Mouse (Mus musculus) gastrocnemius, adult 2 months (tissue): ENCODE measurements around the gene Tfpt. TPM values are rescaled to one million over a fixed set of nuclear protein-coding genes. Genes with fewer than 3 reads are reported as not detected.

Source experiments
- DNase-seq: peaks from one replicate; pipeline ENCODE4 v3.0.0; 2022
- H3K27ac ChIP-seq: fragments of 200-600 bp; 2 replicates; pipeline ENCODE4 v1.8.1; 2022; ENCODE audit warnings: mild to moderate bottlenecking
- H3K4me3 ChIP-seq: fragments of 200-600 bp; 2 replicates; pipeline ENCODE4 v1.8.1; 2022; ENCODE audit warnings: mild to moderate bottlenecking, moderate library complexity
- CTCF ChIP-seq: fragments of 200-600 bp; IDR thresholded peaks from 2 replicates; pipeline ENCODE4 v1.8.1; 2022; ENCODE audit warnings: antibody characterized with exemption, mild to moderate bottlenecking, moderate library complexity
- intact Hi-C: fragments of 180-260 bp; cut with DNase I; formaldehyde crosslinking; loops from one replicate; pipeline ENCODE4 v1.15.1; 2025
- long read RNA-seq, 2 experiments: library from polyadenylated mRNA; stranded (forward); transcript quantifications; one replicate each; pipeline ENCODE4 v2.0.0; 2021
- total RNA-seq, 2 experiments: library from RNA; stranded (reverse); gene quantifications; 2 replicates each; pipeline ENCODE4 v1.2.3; 2021

The Tfpt gene
- total RNA-seq, result 10 to 100 TPM; 14.0 to 16.2 TPM
- long read RNA-seq, experiment 1, transcript Tfpt-202 (6 exons, 1,166 nt), result major isoform, 6 of 11 reads
- long read RNA-seq, experiment 1, transcript Tfpt-204 (6 exons, 1,091 nt), result minor isoform, 5 of 11 reads
- long read RNA-seq, experiment 1, partial matches to known transcripts, result 0 of 11 reads
- long read RNA-seq, experiment 1, other reads (novel, unspliced or antisense), result 0 of 11 reads
- long read RNA-seq, experiment 2, partial matches to known transcripts, result 1 of 10 reads
- long read RNA-seq, experiment 2, other reads (novel, unspliced or antisense), result 2 of 10 reads

DNA sequence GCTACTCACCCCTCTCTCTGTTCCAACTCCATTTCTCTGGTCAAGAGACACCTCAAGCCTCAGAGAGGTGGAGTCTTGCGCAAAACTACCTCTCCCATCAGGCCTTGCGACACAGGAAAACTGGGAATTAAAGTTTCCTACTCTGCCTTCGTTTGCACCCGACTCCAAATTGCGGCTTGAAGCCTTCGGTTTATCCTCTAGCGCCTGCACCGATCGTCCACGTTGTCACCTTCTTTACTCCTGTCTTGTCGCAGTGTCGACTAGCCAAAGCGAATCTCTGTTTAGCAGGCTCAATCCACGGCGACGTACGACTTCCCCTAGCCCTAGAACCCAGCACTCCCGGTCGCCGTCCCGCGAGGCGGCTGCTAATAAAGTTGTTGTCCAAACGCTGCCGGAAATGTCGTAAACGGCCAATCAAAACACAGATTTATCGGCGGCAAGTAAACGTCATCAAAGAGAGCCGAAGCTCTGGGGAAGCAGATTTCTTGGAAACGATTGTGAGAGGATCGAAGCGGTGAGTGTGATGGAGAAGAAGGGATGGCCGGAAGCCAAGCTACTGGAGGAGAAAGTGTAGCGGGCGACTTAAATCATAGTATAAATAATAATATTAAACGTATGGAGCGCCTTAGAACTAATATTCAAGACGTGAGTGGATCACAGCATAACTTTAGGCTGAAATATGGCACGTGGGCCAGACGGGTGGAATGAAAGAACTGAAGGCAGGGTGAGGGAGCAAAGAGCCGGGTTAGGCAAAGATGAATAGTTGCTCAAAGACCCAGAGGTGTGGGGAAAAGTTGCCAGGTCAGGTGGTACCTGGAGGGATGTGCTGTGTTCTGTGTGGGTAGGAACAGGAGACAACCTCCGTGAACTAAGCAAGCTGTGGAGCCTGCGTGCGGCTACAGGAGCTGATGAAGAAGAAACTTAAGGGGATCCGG lies at the start of gene Tfpt, which contains the start of gene Prpf31:
Gene Tfpt (minus strand): TSS at position 387 of the 935 bp plus-strand sequence.
Gene Prpf31 (plus strand): TSS at position 443 of the 935 bp plus-strand sequence.
- intact Hi-C loops, result loop anchor here (5.0 kb wide), 1 partner anchor 62 kb away; the partner anchor contains the start of genes Mboat7 and Tsen34
- TF ChIP-seq CTCF, result no peak
- peak; percentile 93 for DNase-seq
- H3K27ac ChIP-seq, result peak within 1 kb of the TSS; percentile 99
- H3K4me3 ChIP-seq, result peak within 1 kb of the TSS; percentile 90

DNA sequence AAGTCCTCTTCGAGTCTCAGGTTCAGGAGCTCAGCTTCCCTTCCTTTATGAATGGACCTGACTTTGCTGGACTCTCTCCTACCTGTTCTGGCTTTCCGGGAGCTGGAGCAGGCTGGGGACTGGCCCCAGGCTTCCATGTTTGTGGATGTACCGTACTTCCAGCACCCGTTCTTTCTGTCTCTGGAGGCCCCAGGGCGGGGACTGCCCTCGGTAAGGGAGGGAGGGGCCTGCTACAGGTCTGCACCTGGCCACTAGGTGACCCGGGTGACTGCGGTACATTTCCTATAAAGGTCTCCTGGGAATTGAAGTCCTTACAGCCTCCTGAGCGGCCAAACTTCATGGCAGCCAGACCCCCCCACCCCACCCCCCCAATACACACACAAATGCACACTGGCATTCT lies 47.6 kb upstream of the Tfpt start, which contains the start of gene Tmc4:
Gene Tmc4 (minus strand): TSS at position 212 of the 400 bp plus-strand sequence.
- DNase-seq, result no peak
- intact Hi-C loops, result no loop called here
- no peak for TF ChIP-seq CTCF
- no peak within 1 kb of the TSS for H3K4me3 ChIP-seq
- H3K27ac ChIP-seq, result no peak within 1 kb of the TSS

DNA sequence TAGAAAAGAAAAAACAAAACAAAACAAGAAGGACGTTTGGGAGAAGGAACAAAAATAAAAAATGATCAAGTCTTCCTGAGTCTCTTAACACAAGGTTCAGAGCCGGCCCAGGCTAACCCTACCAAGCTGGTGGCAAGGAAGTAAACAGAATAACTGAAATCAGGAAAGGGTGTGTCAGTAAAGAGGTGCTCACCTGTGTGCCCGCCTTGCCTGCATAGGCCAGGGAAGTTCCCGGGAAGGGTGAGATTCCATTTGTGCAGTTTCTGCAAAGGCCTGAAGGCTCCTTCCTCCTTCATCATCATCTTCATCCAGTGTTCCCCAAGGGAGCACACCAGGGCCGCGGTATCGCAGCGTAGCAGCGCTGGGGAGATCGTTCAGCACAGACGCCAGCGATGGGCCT lies 46.6 kb upstream of the Tfpt start:
- intact Hi-C loops, result no loop called here
- Histone ChIP-seq H3K27ac (no peak overlapping the region), H3K4me3 (no peak overlapping the region)
- no peak for DNase-seq
- no peak for TF ChIP-seq CTCF

DNA sequence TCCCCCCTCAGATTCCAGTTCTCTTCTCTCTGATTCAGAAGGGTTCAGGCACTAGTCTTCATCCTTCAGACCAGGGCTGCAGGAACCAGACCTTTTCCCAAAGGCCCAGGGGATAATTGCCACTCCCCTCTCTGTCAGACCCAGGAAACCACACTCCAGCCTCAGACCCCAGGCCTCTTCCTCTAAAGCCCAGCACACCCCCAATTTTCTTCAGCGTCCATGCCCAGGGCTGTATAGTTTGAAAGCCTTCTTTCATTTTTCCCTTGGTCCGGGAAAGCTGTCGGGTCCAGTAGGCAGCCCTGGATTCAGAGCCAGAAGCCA lies 45.5 kb upstream of the Tfpt start:
- intact Hi-C loops, result no loop called here
- no peak overlapping the region for H3K27ac ChIP-seq
- TF ChIP-seq CTCF, result no peak
- no peak overlapping the region for H3K4me3 ChIP-seq
- DNase-seq, result no peak

DNA sequence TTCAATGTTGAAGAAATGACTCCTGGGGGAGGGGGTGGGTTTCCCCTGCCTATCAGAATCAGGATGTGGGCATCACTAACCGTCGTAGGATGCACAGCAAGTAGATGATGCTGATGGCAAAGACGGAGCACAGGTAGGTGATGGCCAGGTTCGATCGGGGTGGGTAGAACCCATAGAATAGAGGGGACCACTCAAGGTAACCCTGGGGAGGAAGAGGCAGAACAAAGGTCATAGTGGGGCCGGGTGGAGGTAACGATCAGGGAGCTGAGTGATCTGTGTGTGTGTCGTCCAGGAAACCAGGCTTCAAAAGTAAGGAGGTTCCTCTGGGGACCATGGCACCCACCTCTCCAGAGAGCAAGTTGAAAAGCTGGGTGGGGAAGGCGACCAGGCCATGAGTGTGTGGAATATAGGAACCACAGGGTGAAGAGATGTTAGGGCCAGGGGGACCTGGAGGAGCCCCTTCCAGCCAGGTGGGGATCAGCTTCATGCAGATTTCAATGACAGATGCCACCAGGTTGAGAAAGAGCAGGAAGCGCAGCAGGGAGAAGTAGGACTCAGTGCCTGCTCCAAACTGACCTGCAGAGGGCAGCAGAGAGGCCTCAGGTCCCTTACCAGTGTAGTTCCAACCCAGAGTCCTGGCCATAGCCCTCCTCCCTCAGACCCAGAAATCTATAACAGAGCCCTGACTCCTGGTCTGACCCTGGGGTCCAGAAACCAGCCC lies 44.9 kb upstream of the Tfpt start:
- Histone ChIP-seq H3K27ac (no peak overlapping the region), H3K4me3 (no peak overlapping the region)
- DNase-seq, result peak; percentile 86
- intact Hi-C loops, result no loop called here
- TF ChIP-seq CTCF, result peak; percentile 100; the same call in 1 of the 2 replicates

DNA sequence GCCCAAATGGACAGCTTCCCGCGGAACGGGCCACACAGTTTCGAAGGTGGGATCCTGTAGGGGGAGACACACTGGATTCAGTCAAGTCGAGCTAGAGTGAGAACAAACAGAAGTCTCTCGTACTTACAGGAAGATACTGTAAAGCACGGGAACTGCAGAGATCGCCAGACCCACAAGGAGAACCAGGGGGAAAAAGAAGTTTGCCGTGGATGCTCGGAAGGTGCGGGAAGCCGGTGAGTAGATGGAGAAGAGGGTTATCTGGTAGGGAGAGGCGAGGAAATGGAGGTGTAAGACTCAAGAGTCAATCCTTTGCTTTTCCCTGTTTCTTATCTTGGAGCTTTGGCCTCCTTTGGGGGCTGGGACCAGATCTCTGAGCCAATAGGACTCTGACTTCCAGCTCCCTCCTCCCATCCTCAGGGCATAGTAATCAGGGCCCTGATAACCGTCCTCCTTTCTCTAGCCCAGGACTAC lies 37.2 kb upstream of the Tfpt start:
- TF ChIP-seq CTCF, result peak; percentile 11; the same call in 1 of the 2 replicates
- intact Hi-C loops, result no loop called here
- no peak for DNase-seq
- H3K27ac ChIP-seq, result peak overlapping the region; percentile 31; the same call in 1 of the 2 replicates
- peak overlapping the region; percentile 39 for H3K4me3 ChIP-seq

DNA sequence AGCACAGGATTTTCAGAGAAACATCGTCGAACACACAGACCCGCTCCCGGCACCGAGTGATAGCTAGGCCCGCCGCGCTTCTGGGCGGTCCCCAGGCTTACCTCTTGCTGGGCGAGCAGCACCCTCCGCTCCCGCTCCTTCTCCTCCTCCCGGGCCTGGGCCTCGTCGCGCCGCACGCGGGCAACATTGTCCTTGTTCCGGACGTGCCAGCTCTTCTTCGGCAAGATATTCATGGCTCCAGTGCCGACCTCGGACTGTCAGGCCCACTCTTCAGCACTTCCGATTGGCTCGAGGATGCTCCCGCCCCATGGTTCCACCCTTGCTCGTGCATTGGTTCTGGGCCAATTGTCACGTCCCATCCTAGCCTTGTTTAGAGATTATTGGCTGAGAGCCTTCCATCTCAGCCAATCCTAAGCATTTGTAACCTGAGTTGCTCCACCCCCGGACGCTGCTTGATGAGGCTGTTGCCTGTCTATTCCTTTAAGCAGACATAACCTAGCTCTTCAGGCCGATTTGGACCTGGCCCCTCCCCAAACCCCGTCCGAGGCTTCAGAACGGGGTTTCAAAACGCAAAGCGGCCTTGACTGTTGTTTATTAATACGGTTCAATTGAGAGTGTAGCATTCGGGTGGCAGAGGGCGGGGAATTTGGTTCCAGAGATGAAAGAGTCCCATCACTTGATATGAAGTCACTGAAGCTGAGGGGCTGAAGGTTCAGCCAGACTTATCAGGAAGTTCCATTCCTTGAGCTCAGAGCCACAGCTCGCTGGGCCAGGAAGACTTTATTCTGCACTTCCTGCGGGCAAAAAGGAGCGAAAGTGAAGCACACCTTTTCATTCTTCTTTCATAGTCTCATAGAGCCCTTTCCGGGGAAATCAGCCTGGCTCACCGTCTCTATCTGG lies 35.7 kb upstream of the Tfpt start, which contains the start of gene Leng1:
Gene Leng1 (minus strand): TSS at position 626 of the 900 bp plus-strand sequence.
- DNase-seq, result peak; percentile 98
- peak within 1 kb of the TSS; percentile 92 for H3K27ac ChIP-seq
- intact Hi-C loops, result loop anchor here (1.0 to 2.0 kb wide), 2 partner anchors 20 to 27 kb away; partner anchors contain the start of genes Cnot3, Mboat7 and Tsen34
- peak within 1 kb of the TSS; percentile 78 for H3K4me3 ChIP-seq
- no peak for TF ChIP-seq CTCF

DNA sequence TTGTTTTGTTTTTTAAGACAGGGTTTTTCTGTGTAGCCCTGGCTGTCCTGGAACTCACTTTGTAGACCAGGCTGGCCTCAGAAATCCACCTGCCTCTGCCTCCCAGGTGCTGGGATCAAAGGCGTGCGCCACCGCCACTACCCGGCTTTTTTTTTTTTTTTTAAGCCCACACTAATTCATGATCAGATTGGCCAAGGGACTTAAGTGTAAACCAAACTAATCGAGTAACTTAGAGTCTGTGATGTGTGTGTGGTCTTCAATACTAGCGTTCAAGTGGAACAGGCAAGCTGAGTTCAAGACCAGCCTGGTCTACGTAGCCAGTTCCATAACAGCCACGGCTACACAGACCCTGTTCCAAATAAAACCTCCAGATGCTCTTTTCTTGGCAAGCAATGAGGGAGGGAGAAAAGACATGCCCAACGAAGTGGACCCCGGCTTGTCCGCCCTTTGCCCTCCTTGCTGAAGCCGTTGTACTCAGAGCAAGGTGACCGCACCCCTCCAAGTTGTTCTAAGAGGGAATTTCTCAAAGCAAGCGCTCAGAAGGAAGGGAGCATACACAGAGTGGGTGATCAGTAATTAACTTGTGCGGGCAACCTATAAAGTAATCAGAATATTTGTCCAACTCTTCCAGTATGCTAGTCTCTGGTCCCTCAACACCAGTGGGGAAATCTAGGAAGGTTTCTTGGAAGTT lies 34.9 kb upstream of the Tfpt start:
- intact Hi-C loops, result loop anchor here (1.0 to 2.0 kb wide), 2 partner anchors 19 to 28 kb away; partner anchors contain the start of genes Cnot3, Mboat7 and Tsen34
- Histone ChIP-seq H3K4me3 (peak overlapping the region; percentile 78), H3K27ac (peak overlapping the region; percentile 92)
- TF ChIP-seq CTCF, result no peak
- DNase-seq, result no peak

DNA sequence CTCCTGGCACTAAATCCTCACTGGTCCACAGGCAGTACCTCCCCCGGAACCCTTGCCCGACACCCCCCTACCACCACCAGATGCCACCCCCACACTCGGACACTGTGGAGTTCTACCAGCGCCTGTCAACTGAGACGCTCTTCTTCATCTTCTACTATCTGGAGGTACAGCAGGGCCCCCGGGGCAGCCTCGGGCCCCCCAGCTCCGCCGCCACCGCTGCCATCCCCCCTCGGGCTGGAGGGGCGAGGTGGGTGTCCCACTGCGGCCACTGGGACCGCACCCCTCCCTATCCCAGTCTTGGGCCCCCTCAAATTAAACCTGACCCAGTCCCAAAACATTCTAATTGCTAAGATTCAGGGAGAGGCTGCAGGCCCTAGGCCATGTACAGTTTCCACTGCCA lies 28.8 kb upstream of the Tfpt start:
- intact Hi-C loops, result no loop called here
- no peak for DNase-seq
- Histone ChIP-seq H3K4me3 (no peak overlapping the region), H3K27ac (no peak overlapping the region)
- TF ChIP-seq CTCF, result no peak

DNA sequence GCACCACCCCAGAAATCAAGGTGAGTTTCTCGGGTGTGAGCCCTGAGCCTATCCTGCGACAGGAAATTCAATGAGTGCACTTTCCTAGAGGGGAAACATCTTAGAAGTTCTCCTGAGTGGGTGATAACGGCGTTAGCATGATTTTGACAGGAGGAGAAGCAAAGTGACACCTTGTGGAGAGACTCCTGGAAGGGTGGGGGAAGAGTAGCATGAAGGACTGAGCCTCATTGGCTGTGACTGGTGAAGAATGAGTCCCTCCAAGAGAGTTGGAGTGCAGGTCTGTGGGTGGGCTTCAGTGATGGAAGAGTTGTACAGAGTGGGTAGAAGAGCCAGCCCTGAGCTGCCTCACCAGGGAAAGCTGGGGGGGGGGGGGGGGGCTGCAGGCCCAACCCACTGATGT lies 27.2 kb upstream of the Tfpt start:
- intact Hi-C loops, result no loop called here
- Histone ChIP-seq H3K27ac (no peak overlapping the region), H3K4me3 (no peak overlapping the region)
- TF ChIP-seq CTCF, result no peak
- no peak for DNase-seq
